Mouse (Mus musculus) inflammation-experienced regulatory T-cells, adult 16 weeks (primary cell): ENCODE data around the gene Svs5. TPM values are rescaled to one million over a fixed set of nuclear protein-coding genes. Genes with fewer than 3 reads are reported as not detected.

Experiments
- polyA plus RNA-seq: library from polyadenylated mRNA; unstranded; fragments of 100-300 nt; shearing (Covaris generic); gene quantifications from one replicate; pipeline ENCODE4 v1.2.1, GENCODE M21; 2017

Gene Svs5
- not detected for polyA plus RNA-seq

DNA sequence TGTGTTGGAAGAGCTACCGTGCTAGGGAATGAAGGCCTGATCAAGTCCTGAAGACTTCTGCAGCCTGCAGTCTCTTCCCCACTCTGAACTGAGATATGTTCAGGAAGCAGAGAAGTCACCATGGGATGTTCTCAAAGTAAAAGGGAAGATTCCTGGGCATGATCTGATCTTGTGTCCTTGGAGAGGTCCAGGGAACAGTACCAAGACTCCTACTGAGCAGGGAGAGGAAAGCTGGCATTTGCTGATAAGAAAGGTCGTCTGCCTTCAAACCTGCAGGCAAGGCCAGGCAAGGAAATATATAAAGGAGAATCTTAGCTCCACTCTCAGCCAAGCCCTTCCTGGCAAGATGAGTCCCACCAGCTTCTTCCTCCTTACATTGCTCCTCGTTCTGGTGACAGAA lies at the start of gene Svs5:
Gene Svs5, plus strand, starts transcription at position 301 of the 400 bp plus-strand sequence.

DNA sequence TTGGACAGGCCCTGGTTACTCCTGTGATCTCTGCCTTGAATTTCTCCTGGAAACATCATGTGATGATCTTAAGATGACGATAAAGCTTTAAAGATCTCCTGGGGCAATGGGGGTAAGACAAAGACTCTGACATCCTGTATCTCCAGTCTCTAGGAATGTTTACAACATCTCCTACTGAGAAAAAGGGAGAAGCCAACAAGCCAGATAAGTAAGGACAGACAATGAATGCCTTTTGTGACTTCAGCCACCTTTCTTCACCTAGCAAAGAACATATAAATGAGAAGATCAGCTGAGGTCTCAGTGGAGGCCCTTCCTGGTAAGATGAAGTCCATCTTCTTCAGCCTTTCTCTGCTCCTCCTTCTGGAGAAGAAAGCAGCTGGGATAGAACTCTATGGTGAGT lies 43.6 kb upstream of the Svs5 start, which contains the start of gene Svs3a:
Gene Svs3a, plus strand, starts transcription at position 301 of the 400 bp plus-strand sequence.

DNA sequence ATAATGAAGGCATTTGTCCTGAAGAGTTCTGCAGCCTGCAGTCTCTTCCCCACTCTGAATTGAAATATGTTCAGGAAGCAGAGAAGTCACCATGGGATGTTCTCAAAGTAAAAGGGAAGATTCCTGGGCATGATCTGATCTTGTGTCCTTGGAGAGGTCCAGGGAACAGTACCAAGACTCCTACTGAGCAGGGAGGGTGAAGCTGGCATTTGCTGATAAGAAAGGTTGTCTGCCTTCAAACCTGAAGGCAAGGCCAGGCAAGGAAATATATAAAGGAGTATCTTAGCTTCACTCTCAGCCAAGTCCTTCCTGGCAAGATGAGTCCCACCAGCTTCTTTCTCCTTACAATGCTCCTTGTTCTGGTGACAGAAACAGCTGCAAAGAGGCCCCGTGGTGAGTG lies 16.1 kb upstream of the Svs5 start, which contains the start of gene Svs6:
Gene Svs6, plus strand, starts transcription at position 301 of the 400 bp plus-strand sequence.

Other genes with a start within 250 kb of the Svs5 start
- gene Kcns1, start 161.6 kb upstream of the Svs5 start, polyA plus RNA-seq, result not detected
- gene Wfdc5, start 150.0 kb upstream of the Svs5 start, polyA plus RNA-seq, result not detected
- gene Wfdc12, start 142.1 kb upstream of the Svs5 start, polyA plus RNA-seq, result not detected
- gene Wfdc15a, start 132.6 kb upstream of the Svs5 start, polyA plus RNA-seq, result not detected
- gene Wfdc15b, start 111.1 kb upstream of the Svs5 start, polyA plus RNA-seq, result not detected
- not detected for gene Svs2, start 94.3 kb upstream of the Svs5 start, polyA plus RNA-seq
- not detected for gene Svs3b, start 76.1 kb upstream of the Svs5 start, polyA plus RNA-seq
- gene Svs4, start 54.3 kb upstream of the Svs5 start, polyA plus RNA-seq, result not detected
- gene Svs3a, start 43.5 kb upstream of the Svs5 start, polyA plus RNA-seq, result not detected
- not detected for gene Svs6, start 16.0 kb upstream of the Svs5 start, polyA plus RNA-seq
- 25.8 TPM for gene Slpi, start 56.4 kb downstream of the Svs5 start, polyA plus RNA-seq
- gene Rbpjl, start 70.4 kb downstream of the Svs5 start, polyA plus RNA-seq, result not detected
- not detected for gene Matn4, start 72.4 kb downstream of the Svs5 start, polyA plus RNA-seq
- gene Sdc4, start 111.1 kb downstream of the Svs5 start, polyA plus RNA-seq, result 46.9 TPM
- gene Sys1, start 124.2 kb downstream of the Svs5 start, polyA plus RNA-seq, result 27.2 TPM
- 1.4 TPM for gene Gm20458, start 128.2 kb downstream of the Svs5 start, polyA plus RNA-seq
- gene Trp53tg5, start 141.0 kb downstream of the Svs5 start, polyA plus RNA-seq, result 0.33 TPM
- gene Dbndd2, start 153.4 kb downstream of the Svs5 start, polyA plus RNA-seq, result 7.6 TPM
- gene Pigt, start 164.8 kb downstream of the Svs5 start, polyA plus RNA-seq, result 26.3 TPM
- gene Wfdc2, start 229.7 kb downstream of the Svs5 start, polyA plus RNA-seq, result 3.1 TPM
- gene Spint3, start 240.7 kb downstream of the Svs5 start, polyA plus RNA-seq, result not detected